Mouse (Mus musculus) thymus, postnatal 14 days (tissue): ENCODE results near the gene Dynlt1b.
"Not testable (repeated sequence)": the region's sequence is repeated elsewhere in the genome, so short reads cannot be mapped to it uniquely, and the experiment has no call there.

ENCODE experiments used
- DNase-seq: peaks from one replicate; pipeline ENCODE4 v3.0.0; 2021

Dynlt1b gene

GRCm38 (mm10) chr17:6424294-6424980, 5.5 kb upstream of the Dynlt1b start:
- DNase-seq: peak; percentile 66

DNA sequence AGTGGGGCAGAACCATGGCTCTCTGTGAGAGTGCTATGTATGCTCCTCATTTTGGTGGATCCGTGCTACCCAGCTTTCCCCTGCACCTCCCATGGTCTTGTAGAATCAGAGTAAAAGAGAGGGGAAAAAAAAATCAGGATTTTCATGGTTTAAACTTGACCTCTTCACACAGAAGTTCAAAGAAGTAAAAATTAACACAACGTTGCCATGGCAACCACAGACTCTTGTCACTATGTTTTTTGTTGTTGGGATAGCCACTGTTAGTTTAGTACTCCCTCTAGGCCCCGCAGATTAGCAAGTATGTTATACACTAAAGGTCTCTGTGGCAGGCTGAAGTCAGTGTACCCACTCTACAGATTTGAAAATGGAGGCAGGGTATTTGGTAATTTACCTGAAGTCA, 4.6 kb upstream of the Dynlt1b start:
- DNase-seq: not testable (repeated sequence)

- DNase-seq: peak; percentile 37
Measured at GRCm38 (mm10) chr17:6426869-6427268, 3.0 kb upstream of the Dynlt1b start.

DNA sequence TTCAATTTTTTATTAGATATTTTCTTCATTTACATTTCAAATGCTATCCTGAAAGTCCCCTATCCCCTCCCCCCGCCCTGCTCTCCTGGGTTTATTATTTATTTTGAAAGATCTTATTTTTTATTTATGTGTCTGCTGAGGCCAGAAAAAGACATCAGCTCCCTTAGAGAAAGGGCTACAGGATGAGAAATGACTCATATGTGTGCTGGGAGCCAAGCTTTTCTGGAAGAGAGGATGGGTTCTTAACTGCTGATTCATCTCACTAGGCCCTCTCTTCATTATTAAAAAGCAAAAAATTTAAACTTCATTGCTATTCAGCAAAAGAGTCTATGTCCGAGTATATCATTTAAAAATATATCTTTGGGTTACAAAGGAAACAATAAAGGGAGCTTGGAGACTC, 986 bp upstream of the Dynlt1b start:
- not testable (repeated sequence) for DNase-seq

DNA sequence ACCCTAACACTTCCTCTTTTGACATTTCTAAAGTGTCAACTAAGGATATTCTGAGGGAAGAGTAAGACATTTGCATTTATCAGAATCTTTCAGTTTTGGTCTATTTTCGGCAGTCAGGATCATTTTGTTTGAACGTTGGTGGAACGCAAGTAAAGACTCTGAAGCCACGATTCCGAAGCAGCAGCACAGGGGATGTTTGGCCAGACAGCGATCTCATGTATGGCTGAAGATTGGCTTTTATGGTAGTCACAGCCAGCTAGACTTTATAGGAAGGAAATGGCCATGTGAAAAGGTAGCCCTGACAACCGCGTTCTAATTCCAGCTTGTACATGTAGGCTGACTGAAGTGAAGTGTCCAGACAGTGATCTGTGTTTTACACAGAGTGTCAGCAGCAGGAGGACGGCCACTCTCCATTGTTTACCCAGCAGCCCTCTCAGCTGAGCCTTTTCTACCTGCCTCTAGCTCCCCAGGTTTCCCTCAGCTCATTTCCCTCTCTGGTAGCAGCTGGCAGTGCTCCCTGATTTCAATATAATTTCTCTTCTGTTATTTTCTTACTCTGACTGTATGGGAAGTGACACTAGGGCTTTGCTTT, 594 bp downstream of the Dynlt1b start:
- not testable (repeated sequence) for DNase-seq

- peak; percentile 33 for DNase-seq
Measured at GRCm38 (mm10) chr17:6432456-6432855, 2.5 kb downstream of the Dynlt1b start.

- DNase-seq: not testable (repeated sequence)
Measured at GRCm38 (mm10) chr17:6433691-6434090, 3.8 kb downstream of the Dynlt1b start.

GRCm38 (mm10) chr17:6438080-6438479, 8.2 kb downstream of the Dynlt1b start:
- not testable (repeated sequence) for DNase-seq

DNA sequence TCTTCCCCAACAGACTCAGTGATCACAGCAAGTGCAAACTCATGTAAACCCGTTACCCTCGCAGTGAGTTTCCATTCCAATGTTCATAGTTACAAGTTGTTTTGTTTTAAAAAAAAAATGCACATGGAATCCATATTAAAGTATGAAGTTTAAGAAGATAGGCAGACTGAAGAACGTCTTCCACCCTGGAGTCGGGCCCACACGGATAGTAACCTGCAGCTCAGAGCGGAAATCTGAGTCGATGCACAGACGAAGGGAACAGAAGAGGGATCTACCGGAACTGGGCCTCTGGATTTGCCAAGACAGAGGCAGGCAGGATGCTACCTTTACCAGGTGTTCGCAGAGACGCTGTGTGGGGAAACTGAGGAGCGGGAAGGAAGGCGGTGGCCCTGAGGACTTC, 10.0 kb downstream of the Dynlt1b start:
- DNase-seq: not testable (repeated sequence)

DNA sequence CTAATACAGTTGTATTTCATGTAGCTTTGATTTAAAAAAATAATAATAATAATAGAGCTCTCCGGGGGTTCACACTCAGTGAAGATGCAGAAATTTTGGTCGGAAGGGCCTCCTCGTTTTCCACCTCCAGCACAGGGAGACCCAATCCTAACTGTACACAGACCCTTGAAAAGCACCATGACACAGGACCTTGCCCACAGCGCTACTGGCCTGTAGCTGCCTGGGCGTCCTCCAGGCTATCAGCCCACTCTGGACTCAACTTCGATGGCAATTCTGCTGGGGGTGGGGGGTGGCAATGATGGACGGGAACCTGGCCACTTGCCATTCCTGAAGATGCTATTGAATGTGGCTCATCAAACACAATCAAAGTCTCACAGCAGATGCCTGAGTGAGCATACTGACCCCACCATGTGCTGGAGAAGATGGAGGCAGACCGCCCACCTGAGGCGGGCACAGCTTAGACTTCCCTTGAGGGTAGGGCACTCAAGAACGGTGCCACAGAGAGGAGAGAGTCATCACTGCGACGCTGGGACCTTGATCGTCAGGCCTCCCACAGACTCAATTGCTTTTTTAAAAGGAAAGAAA, 10.7 kb downstream of the Dynlt1b start:
- DNase-seq: not testable (repeated sequence)

DNA sequence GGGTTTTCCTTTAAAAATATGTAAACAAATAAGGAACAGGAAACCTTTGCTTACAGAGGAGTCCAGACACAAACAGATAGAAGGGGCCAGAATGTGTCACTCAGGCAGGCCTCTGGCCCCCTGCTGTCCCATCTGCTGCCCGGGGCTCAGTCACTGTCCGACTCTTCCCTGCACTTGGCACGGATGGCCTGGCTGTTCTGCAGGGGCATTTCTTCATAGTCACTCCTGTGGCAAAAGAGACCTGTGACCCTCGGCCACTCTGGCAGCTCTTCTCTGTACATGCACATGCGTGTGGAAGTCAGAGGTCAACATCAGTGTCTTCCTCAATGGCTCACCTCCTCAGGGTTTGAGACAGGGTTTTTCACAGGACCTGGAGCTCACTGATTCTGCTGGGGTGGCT, 11.3 kb downstream of the Dynlt1b start:
- DNase-seq: not testable (repeated sequence)

GRCm38 (mm10) chr17:6442513-6442912, 12.6 kb downstream of the Dynlt1b start:
- DNase-seq: not testable (repeated sequence)

DNA sequence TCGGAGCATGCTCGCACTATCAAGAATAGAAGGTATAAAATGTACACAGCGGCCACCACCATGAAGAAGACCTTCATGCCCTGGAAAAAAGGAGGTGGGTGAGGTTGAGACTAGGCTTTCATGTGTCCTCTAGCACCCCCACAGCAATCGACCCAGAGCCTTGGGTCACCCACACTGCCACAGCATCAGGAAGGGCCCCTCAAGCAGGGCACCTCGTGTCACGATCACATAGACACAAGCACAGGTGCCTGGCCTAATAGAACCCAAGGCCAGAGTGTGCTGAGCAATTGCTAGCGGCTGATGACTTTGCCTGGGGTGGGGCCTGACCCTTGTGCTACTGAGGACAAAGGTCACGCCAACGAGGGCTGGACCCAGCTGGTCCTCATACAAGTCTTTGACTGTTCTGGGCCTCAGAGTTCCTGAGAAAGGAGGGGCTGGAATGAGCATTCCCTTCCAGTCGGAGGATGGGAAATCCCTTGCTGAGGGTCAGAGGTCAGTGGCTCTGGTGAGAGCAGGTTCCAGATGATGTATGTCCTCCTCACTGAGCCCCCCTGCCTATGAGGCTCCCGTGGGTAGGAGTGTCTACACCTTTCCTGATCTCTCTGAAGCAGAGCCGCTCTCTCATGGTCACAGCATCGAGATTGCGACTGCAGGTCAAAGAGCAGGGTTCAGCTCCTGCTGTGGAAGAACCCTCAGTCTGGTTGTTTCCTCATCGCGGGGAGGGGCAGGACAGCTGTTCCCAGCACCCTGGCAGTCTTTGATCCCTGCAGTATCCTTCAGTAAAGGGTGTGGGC, 16.1 kb downstream of the Dynlt1b start:
- DNase-seq: not testable (repeated sequence)

GRCm38 (mm10) chr17:6448293-6448692, 18.4 kb downstream of the Dynlt1b start:
- not testable (repeated sequence) for DNase-seq

- not testable (repeated sequence) for DNase-seq
Measured at GRCm38 (mm10) chr17:6449166-6449565, 19.3 kb downstream of the Dynlt1b start.

DNA sequence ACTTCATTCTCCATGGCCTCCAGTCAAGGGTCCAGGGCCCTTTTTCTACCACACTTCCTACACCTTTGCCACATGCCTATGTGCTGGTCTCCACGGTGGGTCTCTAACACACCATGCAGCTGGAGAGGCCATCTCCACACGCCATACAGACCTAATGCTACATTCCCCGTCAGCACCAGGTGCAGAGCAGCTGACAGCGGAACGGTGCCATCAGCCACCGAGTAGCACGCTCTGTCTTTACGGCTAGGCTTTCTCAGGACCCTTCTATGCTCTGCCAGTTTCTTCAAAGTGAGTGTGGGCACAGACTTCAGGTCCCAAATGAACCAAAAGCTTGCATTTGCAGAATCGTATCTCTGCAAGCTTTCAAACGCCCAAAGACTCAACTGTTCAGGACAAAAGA, 21.3 kb downstream of the Dynlt1b start:
- DNase-seq: not testable (repeated sequence)

DNA sequence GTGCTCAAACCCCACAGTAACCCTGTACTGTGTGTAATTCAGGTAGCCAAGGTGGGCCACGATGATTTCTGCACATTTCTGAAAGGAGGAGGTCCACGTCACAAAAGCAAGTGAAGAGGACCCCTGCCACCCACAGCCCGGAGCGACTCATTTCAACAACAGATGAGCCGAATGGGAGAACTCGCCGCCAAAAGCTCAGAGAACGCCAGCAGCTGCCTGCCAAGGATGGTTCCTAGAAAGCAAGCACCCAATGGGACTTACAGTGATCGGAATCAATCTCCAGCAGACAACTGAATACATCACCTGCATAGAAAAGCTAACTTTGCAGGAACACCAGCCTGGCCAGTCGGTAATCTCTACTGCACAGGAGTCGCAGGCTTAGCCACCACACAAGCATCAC, 22.8 kb downstream of the Dynlt1b start:
- DNase-seq: not testable (repeated sequence)

GRCm38 (mm10) chr17:6454703-6455102, 24.8 kb downstream of the Dynlt1b start:
- DNase-seq: not testable (repeated sequence)

- DNase-seq: not testable (repeated sequence)
Measured at GRCm38 (mm10) chr17:6455883-6456282, 26.0 kb downstream of the Dynlt1b start.

DNA sequence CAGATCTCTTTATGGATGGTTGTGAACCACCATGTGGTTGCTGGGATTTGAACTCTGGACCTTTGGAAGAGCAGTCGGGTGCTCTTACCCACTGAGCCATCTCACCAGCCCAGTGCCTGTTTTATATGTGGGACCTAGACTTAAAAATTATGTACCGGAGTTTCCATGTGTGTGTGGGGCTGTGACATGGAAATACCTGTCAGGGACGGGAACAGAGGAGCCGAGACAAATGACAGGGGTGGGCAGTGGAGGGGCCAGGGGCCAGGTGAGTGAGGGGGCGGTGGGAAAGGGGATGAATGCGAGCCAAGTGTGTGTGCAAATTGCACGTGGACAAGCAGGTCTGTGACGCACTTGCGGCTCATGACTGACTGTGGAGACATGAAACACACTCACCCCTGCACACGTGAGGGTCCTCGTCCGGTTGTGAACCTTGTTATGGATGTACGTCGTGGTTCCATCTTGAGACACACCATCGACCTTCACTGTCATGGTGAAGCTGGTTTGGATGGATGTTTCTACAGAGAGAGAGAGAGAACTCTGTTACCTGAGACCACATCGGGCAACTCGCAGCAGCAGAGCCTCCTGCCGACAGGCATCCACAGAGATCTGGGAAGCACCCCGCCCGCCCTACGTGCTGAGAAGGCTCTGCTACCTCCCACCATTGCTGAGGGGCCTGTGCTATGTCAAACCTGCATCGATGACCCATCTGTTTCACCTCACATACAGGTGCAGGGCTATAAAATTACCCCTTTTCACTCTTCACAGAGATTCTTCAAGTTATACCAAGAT, 26.9 kb downstream of the Dynlt1b start:
- not testable (repeated sequence) for DNase-seq

DNA sequence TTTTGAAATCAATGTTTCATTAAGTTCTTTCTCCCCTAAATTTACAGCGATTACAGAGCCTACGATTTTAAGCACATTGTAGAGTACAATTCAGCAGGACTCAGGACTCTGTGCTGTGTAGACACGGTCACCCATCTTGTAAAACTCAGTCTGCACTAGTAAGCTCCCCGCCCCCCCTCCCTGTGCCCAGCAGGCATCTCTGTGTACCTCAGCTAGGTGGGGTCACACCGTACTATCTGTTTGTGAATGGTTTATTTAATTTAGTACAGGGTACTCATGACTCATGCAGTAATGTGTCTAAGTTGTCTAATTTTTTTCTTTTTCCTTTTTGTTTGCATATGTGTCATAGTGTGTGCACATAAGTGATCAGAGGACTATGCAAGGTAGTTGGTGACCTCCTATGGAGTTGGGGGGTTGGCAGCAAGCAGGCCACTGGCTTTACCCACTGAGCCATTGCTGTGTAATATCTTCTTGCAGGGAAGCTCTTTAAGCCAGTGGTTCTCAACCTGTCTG, 31.2 kb downstream of the Dynlt1b start:
- not testable (repeated sequence) for DNase-seq

DNA sequence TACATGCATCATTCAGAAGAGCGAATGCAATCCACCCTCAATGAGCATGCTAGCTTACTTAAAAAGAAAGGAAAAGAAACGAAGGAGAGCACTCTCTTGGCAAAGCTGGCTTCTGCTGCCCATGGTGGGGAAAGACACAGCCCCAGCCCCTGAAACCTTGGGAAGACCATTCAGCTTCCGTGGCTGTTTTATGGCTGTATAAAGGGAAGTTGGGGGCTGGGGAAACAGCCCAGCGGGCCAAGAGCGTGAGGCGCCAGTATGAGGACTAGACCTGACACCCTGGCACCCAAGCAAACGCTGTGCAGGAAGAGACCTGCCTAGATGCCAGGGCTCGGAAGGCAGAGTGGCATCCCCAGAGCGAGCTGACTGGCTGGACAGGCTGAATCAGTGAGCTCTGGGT, 35.8 kb downstream of the Dynlt1b start:
- not testable (repeated sequence) for DNase-seq
